Mouse (Mus musculus) liver, embryonic 15.5 days (tissue): Measurements from ENCODE around the gene Cpsf4. TPM values are rescaled to one million over a fixed set of nuclear protein-coding genes. Genes with fewer than 3 reads are reported as not detected.
"Not testable (repeated sequence)": the region's sequence is repeated elsewhere in the genome, so short reads cannot be mapped to it uniquely, and the experiment has no call there.

Experiments used
- ATAC-seq: fragments of 200-750 bp; cut with Nextera tagmentation; 2 replicates; pipeline ENCODE4 v1.8.0; 2017; ENCODE audit warnings: moderate number of reproducible peaks, mild to moderate bottlenecking, moderate library complexity; ENCODE audit not compliant: insufficient read depth
- H3K27ac ChIP-seq: fragments of 300-500 bp; sonication (generic); replicated peaks from 2 replicates; pipeline ENCODE4 v1.5.1; 2015; ENCODE audit warnings: mild to moderate bottlenecking, inconsistent platforms
- H3K27me3 ChIP-seq: fragments of 300-500 bp; sonication (generic); 2 replicates; pipeline ENCODE4 v1.6.1; 2015; ENCODE audit warnings: mild to moderate bottlenecking, inconsistent platforms
- H3K36me3 ChIP-seq: fragments of 300-500 bp; sonication (generic); replicated peaks from 2 replicates; pipeline ENCODE4 v1.6.1; 2015; ENCODE audit warnings: moderate library complexity, mild to moderate bottlenecking, inconsistent platforms
- H3K4me1 ChIP-seq: fragments of 300-500 bp; sonication (generic); replicated peaks from 2 replicates; pipeline ENCODE4 v1.6.1; 2015; ENCODE audit warnings: inconsistent platforms
- H3K4me2 ChIP-seq: fragments of 300-500 bp; sonication (generic); 2 replicates; pipeline ENCODE4 v1.6.1; 2015; ENCODE audit warnings: moderate library complexity, mild to moderate bottlenecking, inconsistent platforms
- H3K4me3 ChIP-seq: fragments of 300-500 bp; sonication (generic); replicated peaks from 2 replicates; pipeline ENCODE4 v1.5.1; 2015; ENCODE audit warnings: mild to moderate bottlenecking, inconsistent platforms
- H3K9ac ChIP-seq: fragments of 300-500 bp; sonication (generic); 2 replicates; pipeline ENCODE4 v1.6.1; 2015; ENCODE audit warnings: moderate library complexity, mild to moderate bottlenecking, inconsistent platforms
- H3K9me3 ChIP-seq: fragments of 300-500 bp; sonication (generic); replicated peaks from 2 replicates; pipeline ENCODE4 v1.6.1; 2016; ENCODE audit warnings: inconsistent platforms
- WGBS: fragments of 180-500 bp; shearing (Covaris S2); methylation state at CpG from one replicate; pipeline ENCODE4 v1.1.7; 2015; ENCODE audit warnings: mixed read lengths; ENCODE audit not compliant: insufficient replicate concordance; 5-methylcytosine and 5-hydroxymethylcytosine counted together
- polyA plus RNA-seq: library from polyadenylated mRNA; unstranded; fragments of >200 nt; fragmentation: Nextera tagmentation; extraction: Ambion mirVana; gene quantifications from 2 replicates; pipeline ENCODE4 v1.2.1, GENCODE M21; 2015

Gene Cpsf4
- polyA plus RNA-seq, 1 experiment from 2014 or later, result 25.1 TPM

GRCm38 (mm10) chr5:145205041-145205440 is 38.0 kb downstream of the Cpsf4 start:
- peak overlapping the region; percentile 69 for H3K4me3 ChIP-seq
- peak overlapping the region; percentile 86 for H3K4me2 ChIP-seq
- H3K36me3 ChIP-seq, result peaks cover 26% of the 10 kb centered on the region
- WGBS, result 19% methylated on average over 9 of the region's 9 CpGs
- no peaks in the 10 kb centered on the region for H3K9me3 ChIP-seq
- H3K4me1 ChIP-seq, result peaks cover 48% of the 10 kb centered on the region
- H3K9ac ChIP-seq, result peak overlapping the region; percentile 60
- no peaks in the 10 kb centered on the region for H3K27me3 ChIP-seq
- peak overlapping the region; percentile 41 for H3K27ac ChIP-seq
- no peak for ATAC-seq

- whole genome bisulfite sequencing, result 81% methylated on average over 6 of the region's 6 CpGs
These were observed 40.4 kb downstream of the Cpsf4 start for GRCm38 (mm10) chr5:145207385-145207784.

DNA sequence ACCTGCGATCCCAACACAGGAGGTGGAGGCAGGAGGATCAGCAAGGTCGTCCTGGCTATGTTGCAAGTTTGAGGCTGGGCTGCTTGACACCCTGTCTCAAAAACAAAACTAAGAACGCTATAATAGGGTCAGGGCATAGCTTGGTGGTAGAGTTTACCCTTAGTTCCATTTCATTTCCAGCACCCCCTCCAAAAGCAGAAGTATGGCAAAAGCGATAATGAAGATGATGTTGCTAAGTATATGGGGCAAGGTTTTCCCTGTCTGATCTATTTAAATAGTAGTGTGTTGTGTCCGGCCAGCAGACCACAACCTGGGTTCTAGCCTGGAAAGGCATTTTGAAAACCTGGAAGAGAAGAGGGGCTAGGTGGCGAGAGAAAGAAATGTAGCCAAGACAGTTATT is 40.9 kb downstream of the Cpsf4 start:
- Histone ChIP-seq H3K9me3 (no peaks in the 10 kb centered on the region), H3K4me1 (peaks cover 24% of the 10 kb centered on the region), H3K27me3 (no peaks in the 10 kb centered on the region), H3K9ac (no peak overlapping the region), H3K36me3 (peaks cover 51% of the 10 kb centered on the region), H3K27ac (no peak overlapping the region), H3K4me3 (no peak overlapping the region), H3K4me2 (no peak overlapping the region)
- no peak for ATAC-seq
- WGBS, result 71% methylated on average over 6 of the region's 6 CpGs

More at GRCm38 (mm10) chr5:145207385-145207784, 40.4 kb downstream of the Cpsf4 start:
- H3K4me1 ChIP-seq, result peaks cover 30% of the 10 kb centered on the region
- H3K4me2 ChIP-seq, result no peak overlapping the region
- peaks cover 48% of the 10 kb centered on the region for H3K36me3 ChIP-seq
- H3K27ac ChIP-seq, result no peak overlapping the region
- no peak for ATAC-seq
- H3K9me3 ChIP-seq, result no peaks in the 10 kb centered on the region
- H3K9ac ChIP-seq, result no peak overlapping the region
- no peak overlapping the region for H3K4me3 ChIP-seq
- no peaks in the 10 kb centered on the region for H3K27me3 ChIP-seq

DNA sequence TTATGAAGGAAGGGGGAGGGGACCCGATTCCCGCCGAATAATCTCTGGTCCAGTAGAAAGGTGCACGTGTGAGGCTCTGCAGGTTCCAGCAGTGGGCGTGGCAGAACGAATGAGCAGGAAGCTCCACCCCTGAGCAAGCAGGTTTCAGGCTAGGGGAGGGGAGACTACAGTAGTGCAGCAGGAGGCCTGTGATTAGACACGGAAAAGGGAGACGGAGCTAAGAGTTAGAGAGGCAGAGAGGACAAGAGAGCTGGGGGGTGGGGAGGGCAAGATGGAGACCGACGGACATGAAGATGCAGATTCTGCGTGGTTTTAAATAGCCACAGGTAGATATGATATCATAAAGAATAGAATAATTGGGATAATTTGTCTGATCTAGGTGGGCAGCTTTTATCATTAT is 41.4 kb downstream of the Cpsf4 start:
- H3K4me2 ChIP-seq, H3K27me3 ChIP-seq, H3K4me3 ChIP-seq, H3K9ac ChIP-seq, H3K9me3 ChIP-seq, ATAC-seq, H3K27ac ChIP-seq: not testable (repeated sequence)
- H3K4me1 ChIP-seq, result peaks cover 20% of the 10 kb centered on the region
- WGBS, result 60% methylated on average over 11 of the region's 11 CpGs
- H3K36me3 ChIP-seq, result peaks cover 54% of the 10 kb centered on the region

- no peak overlapping the region for H3K4me2 ChIP-seq
- no peak for ATAC-seq
- no peak overlapping the region for H3K27ac ChIP-seq
- H3K4me1 ChIP-seq, result no peaks in the 10 kb centered on the region
- no peaks in the 10 kb centered on the region for H3K9me3 ChIP-seq
- H3K36me3 ChIP-seq, result peaks cover 66% of the 10 kb centered on the region
- no peak overlapping the region for H3K4me3 ChIP-seq
- H3K9ac ChIP-seq, result no peak overlapping the region
- 84% methylated on average over 4 of the region's 4 CpGs for WGBS
- H3K27me3 ChIP-seq, result no peaks in the 10 kb centered on the region
These were observed 44.3 kb downstream of the Cpsf4 start for GRCm38 (mm10) chr5:145211340-145211739.

- H3K4me2 ChIP-seq, result no peak overlapping the region
- H3K36me3 ChIP-seq, result peaks cover 59% of the 10 kb centered on the region
- H3K27ac ChIP-seq, result no peak overlapping the region
- H3K4me1 ChIP-seq, result no peaks in the 10 kb centered on the region
- no peak overlapping the region for H3K9ac ChIP-seq
- 76% methylated on average over 4 of the region's 4 CpGs for WGBS
- no peak for ATAC-seq
- no peaks in the 10 kb centered on the region for H3K9me3 ChIP-seq
- no peak overlapping the region for H3K4me3 ChIP-seq
- H3K27me3 ChIP-seq, result no peaks in the 10 kb centered on the region
These were observed 45.2 kb downstream of the Cpsf4 start for GRCm38 (mm10) chr5:145212216-145212615.

GRCm38 (mm10) chr5:145213505-145213904 is 46.5 kb downstream of the Cpsf4 start:
- Histone ChIP-seq H3K4me1 (no peaks in the 10 kb centered on the region), H3K9ac (no peak overlapping the region), H3K36me3 (peaks cover 57% of the 10 kb centered on the region), H3K4me3 (no peak overlapping the region), H3K9me3 (no peaks in the 10 kb centered on the region), H3K4me2 (no peak overlapping the region), H3K27ac (no peak overlapping the region), H3K27me3 (no peaks in the 10 kb centered on the region)
- ATAC-seq, result no peak
- WGBS, result 76% methylated on average over 3 of the region's 3 CpGs

- Histone ChIP-seq H3K27ac (no peak overlapping the region), H3K9me3 (no peaks in the 10 kb centered on the region), H3K4me1 (no peaks in the 10 kb centered on the region), H3K9ac (no peak overlapping the region), H3K4me2 (no peak overlapping the region), H3K36me3 (peaks cover 56% of the 10 kb centered on the region), H3K27me3 (no peaks in the 10 kb centered on the region), H3K4me3 (no peak overlapping the region)
- ATAC-seq, result no peak
- WGBS, result 61% methylated on average over 4 of the region's 4 CpGs
These were observed 47.7 kb downstream of the Cpsf4 start for GRCm38 (mm10) chr5:145214679-145215078.

- Histone ChIP-seq H3K9me3 (no peaks in the 10 kb centered on the region), H3K9ac (no peak overlapping the region), H3K4me3 (no peak overlapping the region), H3K27ac (no peak overlapping the region), H3K4me2 (no peak overlapping the region), H3K36me3 (peaks cover 47% of the 10 kb centered on the region), H3K4me1 (no peaks in the 10 kb centered on the region; the same call in 1 of the 2 replicates), H3K27me3 (no peaks in the 10 kb centered on the region)
- ATAC-seq, result no peak
- WGBS, result 63% methylated on average over 6 of the region's 6 CpGs
These were observed 50.7 kb downstream of the Cpsf4 start for GRCm38 (mm10) chr5:145217746-145218145.

DNA sequence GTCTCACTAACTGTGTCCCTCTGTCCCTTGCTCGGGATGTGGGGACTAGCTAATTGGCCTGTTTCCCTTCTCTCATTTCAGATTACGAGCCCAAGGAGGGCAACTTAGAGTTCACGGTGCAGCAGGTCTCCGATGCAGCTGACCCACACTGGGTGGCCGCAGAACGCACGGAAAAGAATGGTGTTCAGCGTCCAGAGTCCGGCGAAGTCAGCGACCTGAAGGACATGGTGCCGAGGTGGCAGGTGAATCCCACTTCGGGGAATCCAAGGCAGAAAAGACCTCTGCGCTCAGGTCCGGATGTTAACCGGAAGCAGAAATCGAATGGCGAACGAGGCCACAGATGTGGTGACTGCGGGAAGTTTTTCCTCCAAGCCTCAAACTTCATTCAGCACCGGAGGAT is 51.2 kb downstream of the Cpsf4 start:
- peaks cover 46% of the 10 kb centered on the region for H3K36me3 ChIP-seq
- no peak for ATAC-seq

GRCm38 (mm10) chr5:145218671-145219070 is 51.7 kb downstream of the Cpsf4 start:
- Histone ChIP-seq H3K9me3 (no peaks in the 10 kb centered on the region), H3K27ac (no peak overlapping the region), H3K4me3 (no peak overlapping the region), H3K9ac (no peak overlapping the region), H3K4me1 (no peaks in the 10 kb centered on the region; the same call in 1 of the 2 replicates), H3K4me2 (no peak overlapping the region), H3K27me3 (no peaks in the 10 kb centered on the region), H3K36me3 (peaks cover 42% of the 10 kb centered on the region)
- no peak for ATAC-seq
- 91% methylated on average over 20 of the region's 20 CpGs for WGBS

More for the DNA sequence above, 51.2 kb downstream of the Cpsf4 start:
- no peaks in the 10 kb centered on the region; the same call in 1 of the 2 replicates for H3K4me1 ChIP-seq
- no peak overlapping the region for H3K9ac ChIP-seq
- H3K9me3 ChIP-seq, result no peaks in the 10 kb centered on the region
- no peak overlapping the region for H3K4me2 ChIP-seq
- 87% methylated on average over 21 of the region's 21 CpGs for WGBS
- H3K27ac ChIP-seq, result no peak overlapping the region
- H3K4me3 ChIP-seq, result no peak overlapping the region
- no peaks in the 10 kb centered on the region for H3K27me3 ChIP-seq

- no peak for ATAC-seq
- Histone ChIP-seq H3K36me3 (peaks cover 37% of the 10 kb centered on the region), H3K4me2 (no peak overlapping the region), H3K4me3 (no peak overlapping the region), H3K27ac (no peak overlapping the region), H3K9ac (no peak overlapping the region), H3K4me1 (no peaks in the 10 kb centered on the region; the same call in 1 of the 2 replicates), H3K9me3 (no peaks in the 10 kb centered on the region), H3K27me3 (no peaks in the 10 kb centered on the region)
- 86% methylated on average over 8 of the region's 8 CpGs for WGBS
These were observed 53.0 kb downstream of the Cpsf4 start for GRCm38 (mm10) chr5:145219981-145220380.
